Mouse (Mus musculus) macrophage (primary cell): ENCODE data around the gene Atp5c1. TPM values are rescaled to one million over a fixed set of nuclear protein-coding genes. Genes with fewer than 3 reads are reported as not detected.
A peak's percentile ranks its signal among the peaks of the same experiment; 100 is the strongest.

Experiments used
- H3K27ac ChIP-seq: fragments of 350-480 bp; formaldehyde crosslinking; 2 replicates; pipeline ENCODE4 v1.9.0; 2021
- H3K36me3 ChIP-seq: fragments of 350-480 bp; formaldehyde crosslinking; 2 replicates; pipeline ENCODE4 v1.9.0; 2021; ENCODE audit errors: inconsistent target
- H3K4me3 ChIP-seq: fragments of 350-480 bp; formaldehyde crosslinking; 2 replicates; pipeline ENCODE4 v1.9.0; 2021; ENCODE audit errors: inconsistent target
- H3K79me2 ChIP-seq: fragments of 350-480 bp; formaldehyde crosslinking; 2 replicates; pipeline ENCODE4 v1.9.0; 2021; ENCODE audit errors: inconsistent target
- WGBS: methylation state at CpG from one replicate; pipeline ENCODE4 v1.1.7; 2026; ENCODE audit warnings: inconsistent platforms; ENCODE audit not compliant: missing documents; 5-methylcytosine and 5-hydroxymethylcytosine counted together
- polyA plus RNA-seq: library from polyadenylated mRNA; stranded (reverse); fragments of 250-400 nt; gene quantifications from 3 replicates; pipeline ENCODE4 v1.2.4, GENCODE M21; 2018; ENCODE audit warnings: inconsistent platforms
- total RNA-seq, 78 experiments: library from RNA; depleted of rRNA; stranded (reverse); fragments of 250-400 nt; gene quantifications; 1 replicate in 9 of 78; 2 replicates in 24 of 78; 3 replicates in 43 of 78; 4 replicates in 2 of 78; pipeline ENCODE4 v1.2.4; 2018; ENCODE audit warnings: inconsistent platforms in 56 of 78

The Atp5c1 gene
- 100 to 1,000 TPM in 1 of 26 experiments, 10 to 100 TPM in 25; 12.2 to 122 (median 50.0) TPM for total RNA-seq (2018; cell fraction: chromatin; rRNA removed)
- 100 to 1,000 TPM; 156 to 262 (median 210) TPM for total RNA-seq (2018; cell fraction: cytosol; rRNA removed)
- 10 to 100 TPM; 22.5 to 91.9 (median 49.4) TPM for total RNA-seq (2018; cell fraction: nucleus; rRNA removed)
- polyA plus RNA-seq = 245 to 309 TPM (median 249 TPM) in 3 replicates

DNA sequence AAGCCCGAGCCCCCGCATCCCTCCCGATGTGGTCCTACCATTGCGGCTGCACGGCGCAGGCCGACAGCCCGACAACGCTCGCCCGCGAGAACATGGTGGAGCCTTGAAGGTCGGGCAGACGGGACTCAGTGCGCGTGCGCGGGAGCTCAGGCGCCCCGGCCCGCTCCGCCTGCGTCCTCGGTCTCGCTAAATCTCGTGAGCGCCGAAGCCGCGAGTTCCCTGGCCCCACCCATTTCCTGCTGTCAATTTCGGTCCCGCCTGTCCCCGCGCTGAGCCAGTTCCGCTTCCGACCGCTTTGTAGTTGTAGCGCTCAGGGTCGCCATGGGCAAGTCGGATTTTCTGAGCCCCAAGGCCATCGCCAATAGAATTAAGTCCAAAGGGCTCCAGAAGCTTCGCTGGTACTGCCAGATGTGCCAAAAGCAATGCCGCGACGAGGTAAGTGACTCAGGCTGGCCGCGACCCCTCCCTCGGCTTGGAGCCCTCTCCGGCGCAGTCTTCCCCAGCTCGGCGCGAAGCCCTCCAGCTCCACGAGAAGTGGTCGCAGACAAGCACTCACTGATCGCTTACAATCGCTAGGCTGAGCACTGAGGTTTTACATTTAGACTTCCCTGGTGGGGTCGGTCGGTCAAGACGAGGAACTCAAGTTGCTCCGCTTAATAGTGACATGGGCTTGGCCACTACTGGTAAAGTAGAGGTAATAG is at the start of gene Atp5c1, which contains the start of gene Kin:
Gene Atp5c1 (minus strand): TSS at position 201 of the 701 bp plus-strand sequence.
Gene Kin (plus strand): TSS at position 284 of the 701 bp plus-strand sequence.
- under 1% methylated on average over 59 of the region's 61 CpGs for WGBS
- Histone ChIP-seq H3K79me2 (peaks cover 98% of the 10 kb centered on the region), H3K27ac (peak within 1 kb of the TSS; percentile 86), H3K4me3 (peak within 1 kb of the TSS; percentile 85), H3K36me3 (no peaks in the 10 kb centered on the region)

DNA sequence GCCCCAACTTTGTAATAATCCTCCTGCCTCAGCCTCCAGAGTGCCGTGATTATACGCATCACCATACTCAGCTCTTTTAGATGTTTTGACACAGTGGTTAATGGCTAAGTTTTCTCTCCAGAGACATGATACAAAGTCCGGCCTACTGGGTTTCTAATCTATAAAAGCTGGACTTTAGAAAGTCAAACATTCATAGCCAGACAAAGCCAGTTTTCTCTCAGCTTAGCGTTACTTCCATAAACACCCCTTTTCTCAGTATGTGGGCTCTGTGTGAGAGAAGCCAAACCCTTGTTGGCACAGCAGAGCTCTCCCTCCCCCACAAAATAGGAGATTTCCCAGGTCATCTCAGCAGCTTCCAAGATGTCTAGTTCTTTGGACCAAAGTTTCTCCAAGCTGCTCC is 48.3 kb upstream of the Atp5c1 start:
- Histone ChIP-seq H3K27ac (no peak overlapping the region), H3K4me3 (no peak overlapping the region), H3K36me3 (no peaks in the 10 kb centered on the region), H3K79me2 (no peaks in the 10 kb centered on the region)
- 93% methylated on average over 4 of the region's 4 CpGs for WGBS

DNA sequence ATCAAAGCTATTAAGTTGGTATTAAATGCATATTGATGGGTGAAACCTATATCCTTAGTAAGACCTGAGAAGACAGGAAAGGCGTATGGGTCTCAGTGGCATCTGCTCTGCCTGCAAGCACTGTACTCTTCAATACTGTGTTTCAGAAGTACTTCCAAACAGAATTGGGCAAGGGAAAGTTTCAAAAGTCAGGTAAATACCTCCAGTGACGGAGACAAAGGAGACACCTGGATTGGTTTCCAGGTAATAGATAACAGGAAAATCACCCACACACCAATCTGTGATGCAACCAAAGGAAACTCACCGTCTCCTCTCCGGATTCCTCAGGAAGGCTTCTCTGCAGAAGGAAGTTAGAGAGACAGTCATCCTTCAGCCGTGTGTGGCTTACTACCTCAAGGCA is 47.2 kb upstream of the Atp5c1 start:
- WGBS = 84% methylated on average over 5 of the region's 5 CpGs
- Histone ChIP-seq H3K79me2 (no peaks in the 10 kb centered on the region), H3K27ac (no peak overlapping the region), H3K4me3 (no peak overlapping the region), H3K36me3 (no peaks in the 10 kb centered on the region)

DNA sequence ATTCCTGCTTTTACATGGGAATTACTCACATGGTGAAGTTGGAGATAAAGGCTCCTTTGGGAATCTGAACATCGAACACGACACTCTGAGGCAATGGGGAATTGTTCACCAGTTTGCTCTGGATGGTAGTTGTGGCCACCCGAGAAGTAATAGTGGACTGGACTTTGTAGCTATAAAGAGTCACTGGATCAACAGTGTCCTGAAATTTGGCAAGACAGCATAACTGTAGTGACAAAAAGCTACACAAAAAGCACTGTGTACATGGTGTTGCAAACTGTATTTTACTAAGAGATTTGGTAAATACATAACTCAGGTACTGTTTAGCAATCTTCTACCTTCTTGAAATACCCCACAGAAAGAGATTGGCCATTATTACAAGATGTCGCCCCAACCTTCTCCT is 45.8 kb upstream of the Atp5c1 start:
- Histone ChIP-seq H3K4me3 (no peak overlapping the region), H3K27ac (no peak overlapping the region), H3K79me2 (no peaks in the 10 kb centered on the region), H3K36me3 (no peaks in the 10 kb centered on the region)
- 86% methylated on average over 4 of the region's 4 CpGs for WGBS

DNA sequence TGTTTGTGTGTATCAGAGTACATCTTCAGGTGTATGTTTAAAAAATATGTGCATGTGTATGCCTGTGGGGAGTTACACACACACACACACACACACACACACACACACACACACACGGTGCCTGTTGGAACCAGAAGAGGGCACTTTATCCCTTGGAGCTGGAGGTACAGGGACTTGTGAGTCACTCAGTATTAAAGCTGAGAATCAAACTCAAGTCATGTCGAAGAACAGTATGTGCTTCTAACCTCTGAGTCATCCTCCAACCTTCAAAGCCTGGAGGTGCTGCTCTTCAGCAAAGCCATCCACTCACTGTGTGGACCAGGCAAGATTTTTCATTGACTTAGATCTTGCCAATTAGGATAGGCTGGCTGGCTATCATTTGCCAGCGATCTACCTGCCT is 41.5 kb upstream of the Atp5c1 start:
- no peaks in the 10 kb centered on the region for H3K79me2 ChIP-seq
- H3K4me3 ChIP-seq = no peak overlapping the region
- 75% methylated on average over 3 of the region's 3 CpGs for WGBS
- H3K36me3 ChIP-seq = no peaks in the 10 kb centered on the region
- H3K27ac ChIP-seq = no peak overlapping the region

DNA sequence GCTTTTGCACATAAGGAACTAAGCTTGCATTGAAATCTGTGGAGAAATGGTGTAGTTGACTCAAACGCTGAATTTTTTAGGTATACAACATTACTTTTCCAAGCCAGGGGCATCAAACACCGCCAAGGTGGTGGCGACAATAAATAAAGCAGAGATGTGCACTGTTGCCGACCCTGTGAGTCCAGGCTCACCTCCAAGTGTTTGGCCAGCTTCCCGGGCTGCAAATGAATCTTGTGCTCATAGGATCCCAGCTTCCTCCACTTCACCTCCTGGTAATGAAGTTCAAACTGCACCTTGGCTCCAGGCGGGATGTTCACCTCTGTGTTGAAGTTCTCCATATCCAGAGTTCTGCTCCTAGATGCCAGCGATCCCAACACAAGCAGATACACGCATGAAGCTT is 39.0 kb upstream of the Atp5c1 start:
- Histone ChIP-seq H3K27ac (no peak overlapping the region), H3K4me3 (no peak overlapping the region), H3K36me3 (no peaks in the 10 kb centered on the region), H3K79me2 (no peaks in the 10 kb centered on the region)
- 92% methylated on average over 8 of the region's 8 CpGs for WGBS

DNA sequence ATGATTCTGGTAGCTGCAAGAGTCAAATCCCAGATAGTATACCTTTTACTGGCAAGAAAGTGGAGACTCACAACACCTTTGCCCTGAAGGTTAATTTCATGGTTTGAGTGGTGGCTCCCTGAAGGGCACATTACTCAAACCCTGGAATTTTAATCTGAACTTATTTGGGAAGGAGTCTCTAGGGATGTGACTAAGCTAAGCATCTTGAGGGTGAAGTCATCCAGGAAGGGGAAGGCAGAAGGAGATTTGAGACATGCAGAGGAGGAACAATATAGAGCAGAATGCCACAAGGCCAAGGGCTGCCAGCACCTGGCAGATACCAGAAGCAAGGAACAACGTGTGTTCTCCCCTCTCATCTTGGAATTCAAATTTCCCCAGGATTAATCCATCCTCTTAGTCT is 38.4 kb upstream of the Atp5c1 start:
- Histone ChIP-seq H3K27ac (no peak overlapping the region), H3K4me3 (no peak overlapping the region), H3K36me3 (no peaks in the 10 kb centered on the region), H3K79me2 (no peaks in the 10 kb centered on the region)
- WGBS = 50% methylated on average over 1 of the region's 1 CpGs

DNA sequence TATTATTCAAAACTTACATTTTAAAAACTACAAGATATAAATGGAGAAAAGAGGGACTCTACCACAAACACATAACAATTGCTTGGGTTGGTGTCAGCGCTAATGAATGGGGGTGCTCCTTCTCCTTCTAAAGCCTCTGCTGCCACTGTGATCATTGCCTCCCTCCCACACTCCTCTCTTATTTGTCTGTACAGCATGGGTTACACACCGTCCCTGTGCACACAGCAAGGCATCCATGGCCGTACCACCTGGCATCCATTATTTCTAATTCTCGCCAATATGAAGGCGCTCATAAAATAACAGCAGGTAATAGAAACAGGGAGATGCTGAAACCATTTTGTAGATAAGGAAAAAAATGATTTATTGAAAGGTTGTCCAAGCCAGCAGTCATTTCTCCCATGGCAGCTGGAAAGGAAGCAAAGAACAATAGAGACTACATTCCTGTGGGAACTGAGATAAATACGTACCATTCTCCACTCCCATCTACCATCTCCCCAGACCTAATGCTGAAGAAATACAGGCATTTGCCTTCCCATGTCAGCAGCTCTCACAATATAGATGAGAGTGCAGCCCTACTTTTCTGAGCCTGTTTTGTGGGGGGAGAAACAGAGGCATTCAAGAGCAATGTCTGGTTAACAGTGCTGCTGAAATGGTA is 28.4 kb upstream of the Atp5c1 start:
- H3K27ac ChIP-seq = no peak overlapping the region
- H3K4me3 ChIP-seq = no peak overlapping the region
- no peaks in the 10 kb centered on the region for H3K36me3 ChIP-seq
- no peaks in the 10 kb centered on the region for H3K79me2 ChIP-seq
- 81% methylated on average over 6 of the region's 6 CpGs for WGBS

DNA sequence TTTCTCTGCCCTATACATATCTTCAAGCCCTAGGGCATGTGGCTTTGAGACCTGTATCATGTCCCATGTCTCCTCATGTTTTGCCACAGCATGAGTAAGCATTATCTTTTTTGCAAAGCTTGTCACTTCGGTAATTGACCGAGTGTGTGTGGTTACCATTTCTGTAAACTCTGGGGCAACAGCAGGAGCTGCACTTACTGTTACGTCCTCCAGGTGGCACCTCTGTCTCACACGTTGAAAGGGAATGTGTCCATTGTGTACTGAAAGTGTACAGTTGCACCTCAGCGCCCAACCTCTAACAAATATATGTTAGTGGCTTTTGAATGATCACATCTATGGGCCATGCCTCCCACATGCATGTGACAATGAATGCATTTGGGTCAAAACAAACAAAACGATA is 20.9 kb upstream of the Atp5c1 start:
- 18% methylated on average over 6 of the region's 6 CpGs for WGBS
- Histone ChIP-seq H3K4me3 (no peak overlapping the region), H3K36me3 (no peaks in the 10 kb centered on the region), H3K79me2 (no peaks in the 10 kb centered on the region), H3K27ac (no peak overlapping the region)

DNA sequence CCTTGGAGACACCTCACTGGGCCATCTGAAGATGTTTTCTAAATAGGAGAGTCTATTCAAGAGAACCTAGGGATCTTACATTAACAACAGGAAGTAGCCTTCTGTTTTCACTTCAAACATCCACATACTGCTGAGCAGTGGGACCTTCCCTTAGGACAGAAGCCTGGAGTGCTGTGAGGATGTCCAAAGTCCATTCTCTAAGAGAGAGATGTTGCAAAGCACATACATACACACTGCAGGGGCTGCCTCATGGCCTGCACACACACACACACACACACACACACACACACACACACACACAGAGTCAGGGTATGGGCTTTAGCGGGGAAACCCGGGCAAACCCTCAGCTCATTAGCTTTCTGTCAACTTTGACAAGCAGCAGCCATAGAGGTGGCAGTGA is 20.2 kb upstream of the Atp5c1 start:
- no CpG with 5 or more reads among the region's 2 CpGs for WGBS
- Histone ChIP-seq H3K36me3 (no peaks in the 10 kb centered on the region), H3K4me3 (no peak overlapping the region), H3K79me2 (no peaks in the 10 kb centered on the region), H3K27ac (no peak overlapping the region)

DNA sequence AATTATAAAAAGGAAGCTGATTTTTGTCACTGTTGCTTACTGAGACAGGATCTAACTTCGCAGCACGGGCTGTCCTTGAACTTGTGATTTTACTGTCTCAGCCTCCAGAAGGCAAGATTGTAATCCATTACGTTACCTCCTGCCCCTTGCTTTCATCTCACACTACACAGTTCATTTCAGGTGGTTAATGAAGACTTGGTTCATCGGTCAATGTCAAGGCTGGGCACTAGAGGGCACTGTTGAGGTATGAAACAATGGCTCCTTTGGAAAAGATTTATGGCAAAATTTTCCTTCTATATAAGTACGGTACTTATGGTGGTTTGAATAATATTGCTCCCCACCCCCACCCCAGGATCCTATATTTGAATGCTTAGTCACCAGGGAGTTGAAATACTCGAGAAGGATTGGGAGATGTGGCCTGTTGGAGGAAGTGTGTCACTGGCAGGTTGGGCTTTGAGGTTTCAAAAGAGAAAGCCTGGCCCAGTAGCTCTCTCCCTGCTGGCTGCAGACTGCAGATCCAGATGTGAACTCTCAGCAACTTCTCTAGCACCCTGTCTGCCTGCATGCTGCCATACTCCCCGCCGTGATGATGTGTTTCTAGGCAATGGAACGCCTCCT is 18.4 kb upstream of the Atp5c1 start:
- no peak overlapping the region for H3K27ac ChIP-seq
- no peak overlapping the region for H3K4me3 ChIP-seq
- WGBS = 45% methylated on average over 9 of the region's 9 CpGs
- H3K36me3 ChIP-seq = no peaks in the 10 kb centered on the region
- H3K79me2 ChIP-seq = no peaks in the 10 kb centered on the region

DNA sequence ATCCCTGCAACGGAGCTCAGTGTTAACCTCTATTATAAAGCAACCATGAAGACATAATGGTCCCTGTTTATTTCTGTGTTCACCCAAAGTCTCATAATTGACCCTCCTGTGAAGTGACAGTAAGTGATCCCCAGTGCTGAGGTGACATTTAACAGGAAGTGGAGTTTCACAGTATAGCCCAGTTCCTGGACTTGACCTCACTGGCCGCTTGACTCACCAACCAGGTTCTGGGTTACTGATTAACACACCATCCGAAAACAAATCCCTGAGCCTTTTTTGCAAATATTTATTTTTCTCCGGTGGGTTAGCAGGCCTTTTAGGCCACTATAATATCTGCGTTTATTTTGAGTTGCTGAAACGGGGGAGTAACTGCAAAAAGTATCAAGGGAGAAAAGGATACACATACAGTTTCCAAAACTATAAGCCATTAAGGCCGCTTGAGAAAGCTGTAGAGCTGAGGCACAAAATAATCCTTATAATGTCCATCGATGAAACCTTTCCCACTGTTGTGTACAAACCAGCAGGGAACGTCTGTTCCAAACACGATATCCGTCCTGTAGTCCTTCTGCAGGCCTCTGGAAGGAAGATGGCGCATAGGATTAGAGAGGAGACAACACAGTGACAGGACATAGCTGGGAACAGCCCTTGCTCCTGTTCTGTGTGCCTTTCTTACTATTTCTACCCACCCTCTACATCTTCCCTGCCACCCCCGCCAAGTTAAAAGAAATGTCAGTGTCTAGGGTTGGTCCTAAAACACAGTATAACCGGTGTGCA is 14.2 kb upstream of the Atp5c1 start:
- Histone ChIP-seq H3K27ac (no peak overlapping the region), H3K79me2 (no peaks in the 10 kb centered on the region), H3K4me3 (no peak overlapping the region), H3K36me3 (peaks cover 28% of the 10 kb centered on the region)
- whole genome bisulfite sequencing = 97% methylated on average over 14 of the region's 14 CpGs

DNA sequence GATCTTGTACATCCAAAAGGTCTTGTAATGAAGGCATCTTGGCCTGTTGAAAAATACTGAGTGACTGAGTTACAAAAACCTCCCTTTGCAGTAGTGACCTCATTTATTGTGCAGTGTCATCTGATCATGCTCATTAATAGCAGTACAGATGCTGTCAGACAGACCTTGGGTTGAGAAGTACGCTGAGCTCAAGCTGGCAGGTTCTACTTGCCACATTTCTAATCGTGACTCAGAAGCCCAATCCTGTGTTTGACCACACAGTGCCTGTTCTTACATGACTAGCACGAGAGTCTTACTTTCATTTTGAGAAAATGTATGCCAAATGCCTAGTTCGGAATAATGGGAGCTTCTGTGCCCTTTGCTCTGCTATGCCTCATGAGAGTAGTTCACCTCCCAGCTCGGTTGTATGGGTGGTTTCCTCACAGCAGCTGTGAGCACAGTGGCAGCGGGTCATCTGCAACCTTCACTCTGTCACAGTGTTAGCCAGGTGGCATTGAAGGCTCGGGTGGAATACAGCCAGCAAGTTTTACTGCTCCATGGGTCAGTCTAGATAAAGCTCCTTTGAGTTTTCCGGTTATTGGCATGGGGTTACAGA is 7.0 kb upstream of the Atp5c1 start:
- WGBS = 86% methylated on average over 8 of the region's 8 CpGs
- no peak overlapping the region for H3K4me3 ChIP-seq
- H3K79me2 ChIP-seq = peaks cover 63% of the 10 kb centered on the region
- peaks cover 43% of the 10 kb centered on the region for H3K36me3 ChIP-seq
- no peak overlapping the region for H3K27ac ChIP-seq

DNA sequence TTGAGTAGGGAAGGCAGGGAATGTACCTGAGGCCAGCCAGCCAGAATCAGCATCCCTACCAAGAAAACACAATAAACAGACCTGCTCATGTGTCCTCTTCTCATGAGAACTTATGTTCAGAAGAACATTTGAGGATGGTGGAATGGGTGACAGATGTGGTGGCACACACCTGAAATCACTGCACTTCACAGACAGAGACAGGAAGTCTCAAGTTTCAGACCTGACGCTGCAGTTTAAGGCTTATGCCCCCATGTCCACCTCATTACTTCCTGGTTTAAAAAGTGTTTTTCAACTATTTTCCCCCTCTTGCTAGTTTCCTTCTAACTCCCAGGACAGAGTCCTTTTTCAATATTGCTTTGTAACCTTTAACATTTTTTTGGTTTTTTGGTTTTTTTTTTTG is 2.4 kb upstream of the Atp5c1 start:
- 0 out of 2 replicates have a peak, but pooled peaks cover 4% of the 10 kb centered on the region for H3K36me3 ChIP-seq
- peaks cover 98% of the 10 kb centered on the region for H3K79me2 ChIP-seq
- H3K4me3 ChIP-seq = no peak overlapping the region
- H3K27ac ChIP-seq = no peak overlapping the region
- WGBS = 39% methylated on average over 1 of the region's 1 CpGs
